Mouse (Mus musculus) ovary, postnatal 14 days (tissue): Measurements from ENCODE around the gene Rasgef1a.

Source experiments
- DNase-seq: peaks from one replicate; pipeline ENCODE4 v3.0.0; 2022; ENCODE audit warnings: low spot score

Gene Rasgef1a

GRCm38 (mm10) chr6:118134461-118134860 lies 123.2 kb downstream of the Rasgef1a start:
- no peak for DNase-seq

- no peak for DNase-seq
These were observed 125.9 kb downstream of the Rasgef1a start for GRCm38 (mm10) chr6:118137148-118137547.

- DNase-seq, result peak; percentile 98
These were observed 127.8 kb downstream of the Rasgef1a start, which contains the start of gene Csgalnact2 for GRCm38 (mm10) chr6:118138731-118139709. Gene Csgalnact2, minus strand, starts transcription at chr6:118139140.

GRCm38 (mm10) chr6:118140961-118141360 lies 129.7 kb downstream of the Rasgef1a start:
- no peak for DNase-seq
